ENCODE assay signal across 27 mouse cellular contexts in the genomic region with DNA sequence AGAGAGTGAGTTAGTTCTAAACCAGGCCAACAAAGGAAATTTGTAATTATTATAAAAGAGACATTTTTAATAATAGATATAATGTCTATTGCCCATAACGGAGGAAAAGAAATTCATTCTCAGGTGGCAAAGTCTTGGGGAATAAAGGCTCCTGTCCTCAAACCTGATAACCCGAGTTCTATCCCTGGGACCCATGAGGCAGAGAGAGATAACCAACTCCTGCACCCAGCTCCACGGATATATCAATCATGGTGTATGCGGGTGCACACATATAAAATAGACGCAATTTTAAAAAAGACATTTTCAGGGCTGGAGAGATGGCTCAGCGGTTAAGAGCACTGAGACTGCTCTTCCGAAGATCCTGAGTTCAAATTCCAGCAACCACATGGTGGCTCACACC. TPM values are rescaled to one million over a fixed set of nuclear protein-coding genes. Genes with fewer than 3 reads are reported as not detected.
DNase-seq lines count a peak whose midpoint lies in the region; ATAC-seq and TF ChIP-seq lines count a peak whose summit lies in the region.
"Had no signal": no experiment of that assay in that cellular context is flagged by ENCODE, and none has a peak within 500 bp of the region (broad histone marks: within the 10 kb centered on the region; RNA-seq: fewer than 3 reads in every experiment).

No protein-coding gene starts in this region.

- 0 out of 2 replicates have a peak, but pooled peaks have one; percentile 52 for ATAC-seq in liver, embryonic 11.5 days (replicated peaks; ENCODE audit: low FRiP score)
- no peak for ATAC-seq in liver, postnatal 0 days
- 0 out of 2 replicates have a peak, but pooled peaks have one; percentile 48 for ATAC-seq in liver, embryonic 13.5 days (ENCODE audit: low read depth)
- ATAC-seq in liver, embryonic 16.5 days (ENCODE audit: low read depth): 0 out of 2 replicates have a peak, but pooled peaks have one; percentile 32
- ATAC-seq: activated CD4-positive, CD25-positive, alpha-beta regulatory T cell, adult 4 months; CD4-positive, CD25-positive, alpha-beta regulatory T cell, adult 4 months; forebrain, embryonic 14.5 days; forebrain, embryonic 16.5 days; Patski had no signal

- H3K4me2 ChIP-seq in liver, embryonic 11.5 days: no peak overlapping the region
- H3K4me2 ChIP-seq in liver, postnatal 0 days (ENCODE audit: low read depth, low read length): no peak overlapping the region
- H3K4me2 ChIP-seq in liver, embryonic 13.5 days: no peak overlapping the region
- H3K4me2 ChIP-seq in liver, embryonic 16.5 days (ENCODE audit: low read depth, low read length): no peak overlapping the region
- H3K4me2 ChIP-seq: embryonic facial prominence, embryonic 13.5 days; embryonic facial prominence, embryonic 15.5 days; forebrain, embryonic 12.5 days had no signal

- H3K27ac ChIP-seq in liver, embryonic 11.5 days (ENCODE audit: low read depth, low read length): no peak overlapping the region
- H3K27ac ChIP-seq in liver, postnatal 0 days (ENCODE audit: low read depth): no peak overlapping the region
- 0 out of 2 replicates have a peak overlapping the region, but pooled peaks have one; percentile 45 for H3K27ac ChIP-seq in liver, embryonic 13.5 days
- no peak overlapping the region for H3K27ac ChIP-seq in liver, embryonic 16.5 days (ENCODE audit: low read length)
- H3K27ac ChIP-seq: embryonic facial prominence, embryonic 13.5 days; embryonic facial prominence, embryonic 15.5 days; forebrain, embryonic 10.5 days; forebrain, embryonic 12.5 days had no signal

- no peaks in the 10 kb centered on the region for H3K27me3 ChIP-seq in liver, embryonic 11.5 days (replicated peaks; ENCODE audit: control insufficient read depth, insufficient read depth, low read length)
- H3K27me3 ChIP-seq in liver, postnatal 0 days (ENCODE audit: insufficient read depth, low read length): no peaks in the 10 kb centered on the region
- no peaks in the 10 kb centered on the region for H3K27me3 ChIP-seq in liver, embryonic 13.5 days
- no peaks in the 10 kb centered on the region for H3K27me3 ChIP-seq in liver, embryonic 16.5 days (ENCODE audit: control insufficient read depth, insufficient read depth, low read depth, low read length)
- H3K27me3 ChIP-seq: CH12.LX; embryonic facial prominence, embryonic 13.5 days; embryonic facial prominence, embryonic 15.5 days; forebrain, embryonic 12.5 days; Patski had no signal

- no peak for TF ChIP-seq EP300 in liver, postnatal 0 days (IDR thresholded peaks at IDR 0.05; ENCODE audit: low read depth)

- no peak overlapping the region for H3K4me3 ChIP-seq in liver, embryonic 11.5 days (ENCODE audit: low read depth, low read length)
- no peak overlapping the region for H3K4me3 ChIP-seq in liver, postnatal 0 days (ENCODE audit: low read depth, low read length)
- no peak overlapping the region for H3K4me3 ChIP-seq in liver, embryonic 13.5 days (replicated peaks)
- H3K4me3 ChIP-seq in liver, embryonic 16.5 days (ENCODE audit: low read depth, low read length): no peak overlapping the region
- H3K4me3 ChIP-seq: embryonic facial prominence, embryonic 13.5 days; embryonic facial prominence, embryonic 15.5 days; erythroblast, embryonic 14.5 days; forebrain, embryonic 10.5 days; forebrain, embryonic 12.5 days had no signal

- H3K9ac ChIP-seq in liver, embryonic 11.5 days (ENCODE audit: low read depth, low read length): no peak overlapping the region
- H3K9ac ChIP-seq in liver, postnatal 0 days (replicated peaks): no peak overlapping the region
- H3K9ac ChIP-seq in liver, embryonic 13.5 days: no peak overlapping the region
- no peak overlapping the region for H3K9ac ChIP-seq in liver, embryonic 16.5 days (ENCODE audit: low read depth, low read length)
- H3K9ac ChIP-seq: embryonic facial prominence, embryonic 15.5 days; forebrain, embryonic 12.5 days had no signal

- H3K36me3 ChIP-seq in liver, embryonic 11.5 days (ENCODE audit: control insufficient read depth, insufficient read depth, low read length): peaks cover 4% of the 10 kb centered on the region; the same call in 1 of the 2 replicates
- peaks cover 67% of the 10 kb centered on the region for H3K36me3 ChIP-seq in liver, postnatal 0 days (replicated peaks; ENCODE audit: insufficient read depth, low read length)
- H3K36me3 ChIP-seq in liver, embryonic 13.5 days: peaks cover 40% of the 10 kb centered on the region
- peaks cover 7% of the 10 kb centered on the region; the same call in 1 of the 2 replicates for H3K36me3 ChIP-seq in liver, embryonic 16.5 days (ENCODE audit: control insufficient read depth, insufficient read depth)

- DNase-seq in liver, embryonic 11.5 days (ENCODE audit: low spot score): no peak
- no peak for DNase-seq in liver, postnatal 0 days
- no peak for DNase-seq in liver, embryonic 13.5 days
- no peak for DNase-seq in left cerebral cortex, adult 18-20 months (ENCODE audit: low spot score in 2 of 2)
- DNase-seq: adrenal gland, adult 8-10 months; adrenal gland, postnatal 25 days; B cell, adult 2 months; cerebellum, adult 11 months; cerebellum, adult 18-20 months; cerebellum, adult 8-10 months; cerebellum, adult 9-11 months; cerebellum, postnatal 14 days; cerebellum, postnatal 36 days; embryo, embryonic 11 days had no signal

- H3K4me1 ChIP-seq in liver, embryonic 11.5 days (replicated peaks; ENCODE audit: control insufficient read depth, insufficient read depth, low read length): peaks cover 14% of the 10 kb centered on the region
- H3K4me1 ChIP-seq in liver, postnatal 0 days (ENCODE audit: insufficient read depth): no peaks in the 10 kb centered on the region
- peaks cover 55% of the 10 kb centered on the region for H3K4me1 ChIP-seq in liver, embryonic 13.5 days (replicated peaks)
- H3K4me1 ChIP-seq in liver, embryonic 16.5 days (ENCODE audit: control insufficient read depth, low read depth, low read length): peaks cover 21% of the 10 kb centered on the region
- H3K4me1 ChIP-seq: embryonic facial prominence, embryonic 13.5 days; embryonic facial prominence, embryonic 15.5 days had no signal

- 79% methylated on average over 7 of the region's 7 CpGs for WGBS in liver, embryonic 11.5 days
- WGBS in liver, postnatal 0 days (ENCODE audit: insufficient replicate concordance): 73% methylated on average over 7 of the region's 7 CpGs
- WGBS in liver, embryonic 13.5 days (ENCODE audit: insufficient replicate concordance): 55% methylated on average over 7 of the region's 7 CpGs
- 50% methylated on average over 7 of the region's 7 CpGs for WGBS in liver, embryonic 16.5 days (ENCODE audit: insufficient replicate concordance)

- no peaks in the 10 kb centered on the region for H3K9me3 ChIP-seq in liver, embryonic 11.5 days (ENCODE audit: control insufficient read depth, low read length)
- H3K9me3 ChIP-seq in liver, postnatal 0 days (ENCODE audit: low read length): no peaks in the 10 kb centered on the region
- no peaks in the 10 kb centered on the region for H3K9me3 ChIP-seq in liver, embryonic 13.5 days (replicated peaks)
- H3K9me3 ChIP-seq in liver, embryonic 16.5 days (replicated peaks; ENCODE audit: control insufficient read depth, low read length): no peaks in the 10 kb centered on the region
- H3K9me3 ChIP-seq: embryonic facial prominence, embryonic 13.5 days; embryonic facial prominence, embryonic 15.5 days; forebrain, embryonic 10.5 days; forebrain, embryonic 12.5 days; G1E had no signal

- no peak for TF ChIP-seq CTCF in liver, postnatal 0 days (IDR thresholded peaks at IDR 0.05; ENCODE audit: low read depth)

RNA-seq across cellular contexts. Expression of a gene that starts 30.9 kb away (rescaled TPM):
- 13.1 and 16.6 TPM in 2 replicates for polyA plus RNA-seq in liver, embryonic 11.5 days (2014; fragmentation: Nextera tagmentation; extraction: Ambion mirVana)
- 4.1 and 5.4 TPM in 2 replicates for polyA plus RNA-seq in liver, postnatal 0 days (2015; fragmentation: Nextera tagmentation; extraction: Ambion mirVana)
- polyA plus RNA-seq in liver, embryonic 13.5 days (2015; fragmentation: Nextera tagmentation; extraction: Ambion mirVana): 4.1 and 5.5 TPM in 2 replicates
- polyA plus RNA-seq in liver, embryonic 16.5 days (2015; fragmentation: Nextera tagmentation; extraction: Ambion mirVana): 3.7 and 4.3 TPM in 2 replicates
- total RNA-seq in left cerebral cortex, adult 18-20 months (2021): 10 to 100 TPM; 14.4 to 14.5 TPM
